Mouse (Mus musculus) lung, embryonic 15.5 days (tissue): ENCODE results near the gene Slc38a10. TPM values are rescaled to one million over a fixed set of nuclear protein-coding genes. Genes with fewer than 3 reads are reported as not detected.
A peak's percentile ranks its signal among the peaks of the same experiment; 100 is the strongest.

Source experiments
- ATAC-seq: fragments of 200-750 bp; cut with Nextera tagmentation; 2 replicates; pipeline ENCODE4 v1.8.0; 2017; ENCODE audit warnings: moderate number of reproducible peaks, borderline replicate concordance; ENCODE audit not compliant: low FRiP score, low TSS enrichment; ENCODE audit errors: extremely low read depth
- H3K27ac ChIP-seq: fragments of 300-500 bp; sonication (generic); 2 replicates; pipeline ENCODE4 v1.5.1; 2015; ENCODE audit warnings: moderate library complexity, mild to moderate bottlenecking, inconsistent platforms
- H3K27me3 ChIP-seq: fragments of 300-500 bp; sonication (generic); 2 replicates; pipeline ENCODE4 v1.6.1; 2015; ENCODE audit warnings: inconsistent platforms
- H3K36me3 ChIP-seq: fragments of 300-500 bp; sonication (generic); 2 replicates; pipeline ENCODE4 v1.6.1; 2015; ENCODE audit warnings: inconsistent platforms
- H3K4me1 ChIP-seq: fragments of 300-500 bp; sonication (generic); 2 replicates; pipeline ENCODE4 v1.6.1; 2015; ENCODE audit warnings: inconsistent platforms
- H3K4me2 ChIP-seq: fragments of 300-500 bp; sonication (generic); 2 replicates; pipeline ENCODE4 v1.6.1; 2015; ENCODE audit warnings: inconsistent platforms, mild to moderate bottlenecking, moderate library complexity
- H3K4me3 ChIP-seq: fragments of 300-500 bp; sonication (generic); 2 replicates; pipeline ENCODE4 v1.5.1; 2015; ENCODE audit warnings: mild to moderate bottlenecking, inconsistent platforms
- H3K9ac ChIP-seq: fragments of 300-500 bp; sonication (generic); 2 replicates; pipeline ENCODE4 v1.6.1; 2015; ENCODE audit warnings: inconsistent platforms
- H3K9me3 ChIP-seq: fragments of 300-500 bp; sonication (generic); 2 replicates; pipeline ENCODE4 v1.6.1; 2016; ENCODE audit warnings: inconsistent platforms
- WGBS: fragments of 180-500 bp; shearing (Covaris S2); methylation state at CpG from one replicate; pipeline ENCODE4 v1.1.7; 2015; 5-methylcytosine and 5-hydroxymethylcytosine counted together
- polyA plus RNA-seq: library from polyadenylated mRNA; unstranded; fragments of >200 nt; fragmentation: Nextera tagmentation; extraction: Ambion mirVana; gene quantifications from 2 replicates; pipeline ENCODE4 v1.2.1, GENCODE M21; 2015

The Slc38a10 gene
- polyA plus RNA-seq, 1 experiment from 2014 or later, result 92.1 TPM

DNA sequence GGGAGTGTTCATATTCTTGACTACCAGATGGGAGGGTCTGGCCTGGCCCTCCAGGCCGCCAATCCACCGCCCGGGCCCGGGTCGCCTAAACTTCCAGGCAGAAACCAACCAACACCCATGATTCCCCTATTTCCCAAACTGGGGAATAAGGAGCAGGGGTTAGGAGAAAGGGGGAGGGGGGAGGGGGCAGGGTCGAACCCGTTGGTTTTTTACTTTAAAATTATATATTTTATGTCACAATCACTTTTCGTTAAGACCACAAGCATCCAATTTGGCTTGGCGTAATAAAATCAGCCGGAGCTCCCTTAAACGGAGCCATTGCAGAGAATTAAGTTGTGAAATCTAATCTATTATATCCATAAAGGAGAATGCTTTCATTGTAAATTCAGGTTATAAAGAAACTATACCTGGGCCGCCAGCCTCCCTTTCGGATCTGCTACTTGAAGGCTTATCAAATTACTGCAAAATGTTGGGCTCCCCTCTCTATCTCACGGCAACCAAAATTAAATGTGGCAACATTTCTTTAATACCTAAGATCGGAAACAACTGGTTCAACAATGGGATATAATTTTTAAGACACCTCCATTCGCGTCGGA lies 35.1 kb upstream of the Slc38a10 start:
- ATAC-seq, result no peak
- no peaks in the 10 kb centered on the region for H3K9me3 ChIP-seq
- H3K27ac ChIP-seq, result peak overlapping the region; percentile 93
- H3K4me2 ChIP-seq, result peak overlapping the region; percentile 87
- peaks cover 57% of the 10 kb centered on the region for H3K4me1 ChIP-seq
- peak overlapping the region; percentile 83 for H3K9ac ChIP-seq
- H3K4me3 ChIP-seq, result peak overlapping the region; percentile 63
- no peaks in the 10 kb centered on the region for H3K27me3 ChIP-seq
- WGBS, result 19% methylated on average over 18 of the region's 18 CpGs
- H3K36me3 ChIP-seq, result no peaks in the 10 kb centered on the region

- ATAC-seq, result no peak
- 6% methylated on average over 50 of the region's 54 CpGs for whole genome bisulfite sequencing
- Histone ChIP-seq H3K9ac (peak overlapping the region; percentile 83), H3K36me3 (no peaks in the 10 kb centered on the region), H3K27me3 (no peaks in the 10 kb centered on the region), H3K9me3 (no peaks in the 10 kb centered on the region), H3K27ac (peak overlapping the region; percentile 93), H3K4me1 (peaks cover 53% of the 10 kb centered on the region), H3K4me2 (peak overlapping the region; percentile 87), H3K4me3 (peak overlapping the region; percentile 63)
Measured at GRCm38 (mm10) chr11:120185316-120186141, 34.4 kb upstream of the Slc38a10 start.

DNA sequence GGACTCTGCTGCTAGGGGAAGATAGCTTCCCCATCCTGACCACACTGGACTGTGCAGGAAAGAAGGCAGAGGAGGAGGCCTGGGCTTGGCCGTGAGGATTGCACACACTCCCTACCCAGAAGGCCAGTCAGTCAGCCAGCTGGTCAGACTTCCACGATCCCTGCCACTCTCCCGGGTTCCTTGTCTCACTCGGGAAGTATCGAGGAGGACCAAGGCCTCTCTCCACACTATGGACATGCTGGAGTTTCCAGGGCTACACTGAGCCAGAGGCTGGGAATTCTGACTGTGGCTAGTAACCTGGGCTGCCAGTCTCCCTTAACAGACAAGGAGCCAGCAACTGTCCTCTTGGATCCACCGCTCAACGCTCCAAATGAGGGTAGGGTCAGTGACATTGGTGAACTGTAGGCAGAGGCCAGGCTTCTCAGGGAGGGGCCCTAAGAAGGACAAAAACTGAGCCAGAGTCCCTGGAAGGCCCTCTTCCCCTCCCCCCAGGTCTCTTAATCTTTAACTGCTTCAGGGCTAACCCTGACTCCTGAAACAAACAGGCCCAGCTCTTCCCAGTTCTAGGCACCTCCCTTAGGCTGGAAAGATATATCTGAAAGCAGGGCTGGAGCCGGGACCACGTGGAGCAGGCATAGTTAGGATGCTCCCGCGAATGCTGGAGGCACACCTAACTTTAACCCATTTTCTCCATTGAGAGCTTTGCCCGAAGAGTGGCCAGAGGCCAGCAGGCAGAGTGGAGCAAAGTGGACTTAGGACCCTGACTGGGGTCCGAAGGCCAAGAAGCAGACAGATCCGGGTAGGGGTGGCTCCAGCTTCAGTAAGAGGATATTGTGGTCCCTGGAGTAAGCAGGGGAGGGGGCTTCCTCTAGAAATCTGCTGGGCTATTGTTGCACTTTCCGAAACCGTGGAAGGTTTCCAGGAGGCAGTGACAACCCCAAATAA lies 33.5 kb upstream of the Slc38a10 start:
- no peaks in the 10 kb centered on the region for H3K27me3 ChIP-seq
- H3K4me3 ChIP-seq, result peak overlapping the region; percentile 63
- 17% methylated on average over 16 of the region's 16 CpGs for WGBS
- H3K27ac ChIP-seq, result peak overlapping the region; percentile 93
- peak overlapping the region; percentile 83 for H3K9ac ChIP-seq
- no peaks in the 10 kb centered on the region for H3K36me3 ChIP-seq
- H3K9me3 ChIP-seq, result no peaks in the 10 kb centered on the region
- no peak for ATAC-seq
- peak overlapping the region; percentile 87 for H3K4me2 ChIP-seq
- peaks cover 49% of the 10 kb centered on the region for H3K4me1 ChIP-seq

GRCm38 (mm10) chr11:120183708-120184107 lies 32.6 kb upstream of the Slc38a10 start:
- no peaks in the 10 kb centered on the region for H3K9me3 ChIP-seq
- H3K9ac ChIP-seq, result 0 out of 2 replicates have a peak overlapping the region, but pooled peaks have one; percentile 19
- H3K4me2 ChIP-seq, result peak overlapping the region; percentile 87; the same call in 1 of the 2 replicates
- 43% methylated on average over 11 of the region's 11 CpGs for WGBS
- H3K4me1 ChIP-seq, result peaks cover 49% of the 10 kb centered on the region
- peak overlapping the region; percentile 93 for H3K27ac ChIP-seq
- no peaks in the 10 kb centered on the region for H3K36me3 ChIP-seq
- H3K27me3 ChIP-seq, result no peaks in the 10 kb centered on the region
- H3K4me3 ChIP-seq, result peak overlapping the region; percentile 10; the same call in 1 of the 2 replicates
- no peak for ATAC-seq

- H3K27me3 ChIP-seq, result no peaks in the 10 kb centered on the region
- H3K9ac ChIP-seq, result 0 out of 2 replicates have a peak overlapping the region, but pooled peaks have one; percentile 19
- ATAC-seq, result 0 out of 2 replicates have a peak, but pooled peaks have one; percentile 24
- H3K4me1 ChIP-seq, result peaks cover 49% of the 10 kb centered on the region
- peak overlapping the region; percentile 87; the same call in 1 of the 2 replicates for H3K4me2 ChIP-seq
- H3K4me3 ChIP-seq, result no peak overlapping the region
- H3K9me3 ChIP-seq, result no peaks in the 10 kb centered on the region
- H3K36me3 ChIP-seq, result no peaks in the 10 kb centered on the region
- peak overlapping the region; percentile 93 for H3K27ac ChIP-seq
- whole genome bisulfite sequencing, result 43% methylated on average over 1 of the region's 1 CpGs
Measured at GRCm38 (mm10) chr11:120183180-120183579, 32.0 kb upstream of the Slc38a10 start.

DNA sequence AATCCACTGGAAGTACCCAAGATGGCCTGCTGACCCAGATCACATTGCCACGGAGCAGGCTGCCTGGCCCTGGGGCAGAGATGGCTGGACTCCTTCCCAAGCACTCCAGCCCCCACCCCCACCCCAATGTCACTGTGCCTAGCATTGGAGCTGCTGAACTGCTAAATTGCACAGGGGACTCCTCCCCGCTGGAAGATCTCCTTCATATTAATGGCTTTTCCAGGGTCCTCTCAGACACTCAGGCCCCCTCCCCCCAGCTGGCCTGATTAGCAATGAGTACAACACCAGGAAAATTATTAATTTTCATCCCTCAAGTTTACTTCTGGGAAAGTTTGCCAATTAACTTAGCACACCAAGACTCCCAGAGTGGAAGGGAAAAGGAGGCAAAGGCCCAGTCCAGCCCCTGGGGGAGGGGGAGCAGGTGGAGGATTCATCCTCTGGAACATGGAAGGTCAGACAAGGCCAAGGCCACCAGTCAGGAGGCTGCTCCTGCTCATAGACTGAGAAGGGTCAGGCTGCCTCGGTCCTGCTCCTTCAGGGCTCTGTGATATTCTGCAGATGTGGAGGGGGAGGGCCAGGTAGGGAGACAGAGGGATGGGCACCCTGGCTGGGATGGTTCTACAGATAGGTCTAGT lies 31.4 kb upstream of the Slc38a10 start:
- no peaks in the 10 kb centered on the region for H3K9me3 ChIP-seq
- H3K27ac ChIP-seq, result peak overlapping the region; percentile 93
- no peak overlapping the region for H3K4me3 ChIP-seq
- H3K9ac ChIP-seq, result no peak overlapping the region
- no peak overlapping the region for H3K4me2 ChIP-seq
- H3K4me1 ChIP-seq, result peaks cover 49% of the 10 kb centered on the region
- ATAC-seq, result no peak
- H3K27me3 ChIP-seq, result no peaks in the 10 kb centered on the region
- H3K36me3 ChIP-seq, result no peaks in the 10 kb centered on the region
- 32% methylated on average over 3 of the region's 3 CpGs for WGBS

- no peak for ATAC-seq
- H3K27ac ChIP-seq, result no peak overlapping the region
- no peak overlapping the region for H3K9ac ChIP-seq
- H3K9me3 ChIP-seq, result no peaks in the 10 kb centered on the region
- 65% methylated on average over 3 of the region's 3 CpGs for WGBS
- no peak overlapping the region for H3K4me2 ChIP-seq
- peaks cover 42% of the 10 kb centered on the region for H3K4me1 ChIP-seq
- no peaks in the 10 kb centered on the region for H3K36me3 ChIP-seq
- no peaks in the 10 kb centered on the region for H3K27me3 ChIP-seq
- no peak overlapping the region for H3K4me3 ChIP-seq
Measured at GRCm38 (mm10) chr11:120181379-120181778, 30.2 kb upstream of the Slc38a10 start.

DNA sequence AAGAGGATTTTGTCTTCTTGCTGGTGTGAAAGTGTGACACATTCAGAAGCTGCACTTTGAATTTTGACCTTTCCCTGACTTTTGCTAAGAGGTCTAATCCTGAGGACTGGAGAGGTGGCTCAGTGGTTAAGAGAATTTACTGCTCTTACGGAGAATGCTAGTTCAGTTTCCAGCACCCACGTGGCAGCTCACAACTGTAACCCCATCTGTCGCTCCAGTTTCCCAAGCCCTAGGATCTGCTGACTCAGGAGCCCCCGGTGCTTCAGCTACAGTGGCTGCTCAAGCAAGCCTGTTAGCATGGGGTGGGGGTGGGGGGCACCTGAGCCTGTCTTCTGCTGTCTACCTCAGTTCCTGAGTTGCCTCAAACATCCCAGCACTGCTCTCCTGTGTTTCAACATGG lies 28.2 kb upstream of the Slc38a10 start:
- 35% methylated on average over 4 of the region's 4 CpGs for WGBS
- H3K36me3 ChIP-seq, result no peaks in the 10 kb centered on the region
- H3K4me1 ChIP-seq, result peaks cover 22% of the 10 kb centered on the region
- H3K27ac ChIP-seq, result no peak overlapping the region
- ATAC-seq, result no peak
- no peak overlapping the region for H3K9ac ChIP-seq
- no peaks in the 10 kb centered on the region for H3K27me3 ChIP-seq
- H3K9me3 ChIP-seq, result no peaks in the 10 kb centered on the region
- H3K4me2 ChIP-seq, result no peak overlapping the region
- H3K4me3 ChIP-seq, result no peak overlapping the region

GRCm38 (mm10) chr11:120175948-120176347 lies 24.8 kb upstream of the Slc38a10 start:
- H3K36me3 ChIP-seq, result no peaks in the 10 kb centered on the region
- 62% methylated on average over 4 of the region's 4 CpGs for WGBS
- H3K4me1 ChIP-seq, result no peaks in the 10 kb centered on the region
- no peaks in the 10 kb centered on the region for H3K27me3 ChIP-seq
- no peak for ATAC-seq
- H3K9me3 ChIP-seq, result no peaks in the 10 kb centered on the region
- no peak overlapping the region for H3K27ac ChIP-seq
- no peak overlapping the region for H3K4me2 ChIP-seq
- no peak overlapping the region for H3K9ac ChIP-seq
- H3K4me3 ChIP-seq, result no peak overlapping the region

GRCm38 (mm10) chr11:120173213-120173612 lies 22.1 kb upstream of the Slc38a10 start:
- Histone ChIP-seq H3K4me2 (no peak overlapping the region), H3K27ac (no peak overlapping the region), H3K27me3 (no peaks in the 10 kb centered on the region), H3K9ac (no peak overlapping the region), H3K4me3 (no peak overlapping the region), H3K4me1 (peaks cover 9% of the 10 kb centered on the region), H3K36me3 (no peaks in the 10 kb centered on the region), H3K9me3 (no peaks in the 10 kb centered on the region)
- no peak for ATAC-seq
- WGBS, result 72% methylated on average over 14 of the region's 14 CpGs

GRCm38 (mm10) chr11:120171168-120171567 lies 20.0 kb upstream of the Slc38a10 start:
- WGBS, result 60% methylated on average over 8 of the region's 8 CpGs
- Histone ChIP-seq H3K36me3 (no peaks in the 10 kb centered on the region), H3K27me3 (no peaks in the 10 kb centered on the region), H3K4me1 (peaks cover 9% of the 10 kb centered on the region), H3K9ac (no peak overlapping the region), H3K4me2 (no peak overlapping the region), H3K9me3 (no peaks in the 10 kb centered on the region), H3K27ac (no peak overlapping the region), H3K4me3 (no peak overlapping the region)
- no peak for ATAC-seq
